Mouse (Mus musculus): ENCODE measurements around the gene Ttll11.

The Ttll11 gene

DNA sequence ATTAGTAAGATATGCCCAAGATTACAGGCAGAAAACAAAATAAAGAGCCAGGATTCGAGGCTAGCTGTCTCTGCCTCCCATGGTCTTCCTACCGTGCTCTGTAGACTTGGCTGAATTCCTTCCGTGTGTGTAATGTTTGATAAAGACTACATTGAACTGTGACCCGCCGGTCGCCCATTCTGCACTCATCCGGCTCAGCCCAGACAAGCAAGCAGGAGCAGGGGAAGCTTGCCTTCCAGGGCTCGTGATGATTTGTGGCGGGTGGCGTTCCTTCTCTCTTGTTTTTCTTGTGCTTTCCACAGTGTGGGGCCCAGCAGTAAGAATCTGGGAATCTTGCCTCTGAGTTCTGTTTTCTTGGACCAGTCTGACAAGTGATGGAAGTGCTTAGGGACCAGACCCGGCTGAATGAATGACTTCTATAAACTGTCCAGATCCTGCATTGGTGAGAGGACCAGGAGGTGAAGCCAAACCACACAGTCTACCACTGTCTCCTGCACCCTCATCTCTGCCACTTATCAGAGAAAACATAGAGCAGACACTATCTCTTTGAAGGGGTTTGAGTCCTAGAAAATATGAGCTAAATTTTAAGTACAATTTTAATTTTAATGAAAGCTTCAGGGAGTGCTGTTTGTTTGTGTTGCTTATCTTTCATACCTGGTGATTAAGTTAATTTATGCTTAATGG, 146.8 kb downstream of the Ttll11 start:
- no peak for DNase-seq (ENCODE audit: extremely low spot score, low read depth, low spot score)

DNA sequence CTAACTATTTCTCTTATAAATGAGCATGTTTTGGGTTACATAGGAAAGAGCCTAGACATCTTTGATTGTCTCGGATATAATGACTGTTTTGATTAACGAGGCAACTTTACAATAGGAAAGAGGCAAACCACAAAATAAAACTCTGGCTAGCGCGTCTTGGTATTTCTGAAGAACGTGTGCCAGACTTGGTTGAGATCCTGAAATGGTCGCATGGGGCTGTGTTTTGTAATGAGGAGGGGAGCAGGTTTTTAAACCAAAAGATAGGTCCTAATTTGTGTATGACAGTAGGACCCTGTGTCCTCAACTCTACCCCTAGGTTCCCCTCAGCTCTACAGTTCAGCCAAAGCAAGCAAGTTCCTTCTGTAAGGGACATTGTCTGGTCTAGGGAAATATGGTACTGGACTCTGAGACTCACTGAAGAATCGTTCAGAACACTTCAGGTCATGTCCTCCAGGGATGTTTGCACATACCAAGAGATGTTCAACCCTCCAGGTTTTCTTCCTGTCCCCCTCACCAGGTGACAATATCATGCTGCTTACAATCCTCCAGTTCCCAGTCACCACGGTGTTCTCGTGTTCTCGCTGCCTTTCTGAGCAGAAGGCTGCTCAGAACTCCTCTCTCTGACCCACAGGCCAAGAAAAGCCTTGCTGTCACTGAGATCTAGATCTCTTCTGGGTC, 147.7 kb downstream of the Ttll11 start:
- DNase-seq (ENCODE audit: extremely low spot score, low read depth, low spot score) = no peak

DNA sequence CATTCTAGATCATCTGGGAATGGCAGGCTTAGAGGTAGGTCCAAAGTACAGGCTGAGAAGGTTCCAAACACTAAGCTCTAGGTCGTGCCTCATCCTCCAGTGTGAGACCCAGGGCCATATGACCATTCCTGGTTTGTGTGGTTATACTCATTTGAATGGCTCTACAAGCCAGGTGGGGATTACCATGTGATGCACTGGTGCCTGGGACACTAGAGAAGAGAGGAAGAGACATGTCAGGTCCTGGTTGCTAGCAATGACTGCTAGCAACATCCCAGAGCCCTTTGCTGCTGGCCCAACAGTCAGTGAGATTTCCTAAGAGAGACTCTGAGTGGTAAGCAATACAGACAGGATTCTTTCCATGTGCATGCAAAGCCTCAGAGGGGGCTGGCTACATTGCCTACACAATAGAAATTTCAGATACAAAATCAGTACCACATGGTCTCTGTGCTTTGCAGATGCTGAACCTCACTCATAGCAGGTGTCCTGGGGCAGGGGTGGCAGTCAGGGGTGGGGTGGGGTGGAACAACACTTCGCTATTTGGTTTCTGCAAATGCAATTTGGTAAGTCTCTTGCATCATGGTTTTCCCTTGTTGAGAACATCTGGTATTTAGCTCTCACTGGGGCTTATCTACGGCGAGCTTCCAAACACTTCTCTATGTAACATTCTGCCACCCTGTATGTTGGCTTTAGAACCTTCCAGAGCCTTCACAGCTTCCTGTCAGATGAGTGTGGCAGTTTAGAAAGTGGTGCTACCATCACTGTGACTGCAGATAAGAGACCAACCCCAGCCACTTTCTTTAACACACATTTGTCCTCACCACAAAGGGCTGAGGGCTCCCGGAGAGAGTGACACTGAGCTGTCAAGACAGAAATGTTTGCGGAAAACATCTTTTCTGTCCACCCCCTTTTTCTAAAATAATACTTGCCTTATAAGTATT, 148.5 kb downstream of the Ttll11 start:
- no peak for DNase-seq (ENCODE audit: extremely low spot score, low read depth, low spot score)

DNA sequence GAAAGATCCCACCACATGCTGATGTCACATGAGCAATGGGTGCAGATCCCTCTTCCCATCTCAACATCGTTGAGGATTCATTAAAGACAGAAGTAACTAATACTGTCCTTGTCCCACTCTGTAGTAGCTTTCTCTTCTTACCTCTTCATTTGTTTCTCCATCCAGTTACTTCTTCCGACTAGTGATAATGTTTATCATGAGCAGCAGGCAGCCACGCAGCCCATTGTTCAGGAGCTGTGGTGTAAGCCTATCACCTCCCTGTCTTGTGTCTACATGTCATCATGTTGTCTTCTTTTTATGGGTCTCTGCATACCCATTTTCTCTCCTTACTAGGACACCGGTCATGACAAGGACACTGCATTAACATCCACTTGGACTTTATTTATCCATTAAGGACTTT, 150.6 kb downstream of the Ttll11 start:
- no peak for DNase-seq (ENCODE audit: extremely low spot score, low read depth, low spot score)

DNA sequence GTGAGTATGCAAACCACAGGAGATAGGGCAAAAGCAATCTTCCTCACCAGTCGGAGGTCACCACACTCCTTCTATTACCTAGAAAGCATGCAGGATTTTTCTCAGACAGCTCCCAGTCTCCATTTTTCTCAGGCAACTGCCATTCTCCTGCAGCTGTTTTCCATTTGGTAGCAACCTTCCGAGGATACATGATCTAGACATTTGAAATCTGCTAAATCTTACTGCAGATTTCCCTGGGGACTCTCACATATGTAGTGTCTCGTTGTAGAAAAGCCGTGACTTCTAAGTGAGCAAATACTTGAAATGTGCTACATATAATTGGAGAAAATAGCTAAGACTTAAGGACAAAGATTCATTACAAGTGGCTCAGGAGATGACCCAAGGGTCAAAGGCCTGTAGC, 151.8 kb downstream of the Ttll11 start:
- no peak for DNase-seq (ENCODE audit: extremely low spot score, low read depth, low spot score)

GRCm38 (mm10) chr2:35825157-35825556, 154.6 kb downstream of the Ttll11 start:
- no peak for DNase-seq (ENCODE audit: extremely low spot score, low read depth, low spot score)

DNA sequence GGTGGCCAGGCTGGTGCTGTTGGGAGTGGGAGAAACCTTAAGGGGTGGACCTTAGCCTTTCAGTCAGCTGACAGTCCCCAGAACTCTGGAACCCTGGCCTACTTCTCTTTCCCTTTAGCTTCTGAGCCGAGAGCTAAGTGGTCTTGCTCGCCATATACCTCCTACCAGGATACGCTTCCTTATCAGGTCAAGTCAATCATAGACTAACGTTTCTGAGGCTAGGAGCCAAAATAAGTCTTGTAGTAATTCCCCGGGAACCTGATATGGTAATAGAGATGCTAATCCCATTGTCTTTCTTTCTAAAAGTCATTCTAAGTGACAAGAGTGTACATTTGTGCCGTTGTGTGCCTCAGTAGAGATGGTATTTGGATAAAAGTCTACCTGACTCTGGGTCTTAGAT, 156.1 kb downstream of the Ttll11 start:
- DNase-seq (ENCODE audit: extremely low spot score, low read depth, low spot score) = no peak

- no peak for DNase-seq (ENCODE audit: extremely low spot score, low read depth, low spot score)
Measured at GRCm38 (mm10) chr2:35818883-35819282, 160.8 kb downstream of the Ttll11 start.

GRCm38 (mm10) chr2:35816056-35816661, 163.6 kb downstream of the Ttll11 start:
- DNase-seq (ENCODE audit: extremely low spot score, low read depth, low spot score) = no peak

DNA sequence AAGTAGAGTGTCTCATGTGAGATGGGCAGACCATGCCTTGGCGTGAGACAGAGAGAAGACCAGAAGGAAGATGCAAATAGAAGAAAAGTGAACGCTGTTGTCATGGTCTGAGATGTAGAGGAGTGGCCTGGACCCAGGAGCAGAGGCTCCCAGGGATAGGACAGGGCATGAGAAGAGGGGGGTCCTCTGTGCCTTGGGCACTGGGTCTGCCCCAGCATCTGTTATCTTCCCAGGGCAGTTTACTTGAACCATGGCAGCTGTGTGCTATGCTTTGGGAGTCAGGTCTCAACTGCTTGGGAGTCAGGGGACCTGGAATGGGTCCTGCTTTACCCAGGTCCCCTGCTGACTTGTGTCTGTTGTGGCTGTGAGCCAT, 167.2 kb downstream of the Ttll11 start:
- DNase-seq (ENCODE audit: extremely low spot score, low read depth, low spot score) = no peak

DNA sequence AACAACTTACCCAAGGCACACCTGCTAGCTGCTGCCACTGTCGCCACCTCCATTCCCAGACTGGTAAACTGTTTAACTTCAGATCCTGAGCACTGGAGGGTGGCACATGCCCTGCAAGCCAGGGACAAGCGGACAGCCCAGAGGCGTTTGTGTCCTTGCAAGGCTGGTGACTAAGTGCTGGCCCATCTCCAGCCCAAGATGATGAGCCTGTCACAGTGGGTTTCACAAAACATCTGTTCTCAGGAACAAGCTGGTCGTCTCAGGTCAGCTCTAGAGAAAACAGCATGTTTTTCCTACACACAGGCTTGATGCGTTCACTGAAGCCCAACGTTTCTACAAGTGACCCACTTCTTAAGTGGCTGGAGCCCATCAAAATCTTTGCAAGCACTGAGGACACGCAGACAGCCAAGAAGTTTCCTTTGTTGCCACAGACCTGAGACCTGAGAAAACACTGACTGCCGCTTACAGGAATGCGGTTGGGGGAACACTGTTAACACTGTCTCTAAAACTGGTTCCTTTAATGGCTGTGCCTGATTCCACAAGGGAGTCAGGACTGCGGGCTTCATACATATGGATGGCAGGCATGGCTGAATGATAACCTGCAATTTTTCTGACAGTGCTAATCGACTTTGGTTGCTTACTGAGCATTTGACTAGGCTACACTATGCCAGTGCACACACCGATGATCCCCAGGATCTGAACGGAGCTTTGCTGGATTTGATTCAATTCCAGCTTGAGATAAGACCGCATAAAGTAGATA, 167.7 kb downstream of the Ttll11 start:
- DNase-seq (ENCODE audit: extremely low spot score, low read depth, low spot score) = no peak

DNA sequence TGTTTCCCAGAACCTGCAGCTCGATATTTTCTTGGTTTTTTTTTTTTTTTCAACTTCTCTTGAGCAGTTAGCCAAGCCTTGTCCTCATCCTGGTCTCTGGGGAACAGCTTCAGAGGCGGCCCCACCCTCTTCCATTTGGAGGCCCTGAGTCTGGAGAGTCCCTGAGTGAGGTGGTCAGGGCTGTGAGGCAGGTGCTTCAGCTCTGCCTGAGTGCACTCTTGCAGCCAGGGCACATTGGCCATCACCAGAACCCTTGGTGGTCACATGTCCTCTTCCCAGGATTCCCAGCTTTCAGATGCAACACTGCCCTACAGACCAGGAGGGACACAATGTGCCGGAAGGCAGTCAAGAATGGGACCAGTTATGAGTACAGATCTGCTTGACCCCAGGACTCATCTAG, 169.7 kb downstream of the Ttll11 start:
- no peak for DNase-seq (ENCODE audit: extremely low spot score, low read depth, low spot score)

DNA sequence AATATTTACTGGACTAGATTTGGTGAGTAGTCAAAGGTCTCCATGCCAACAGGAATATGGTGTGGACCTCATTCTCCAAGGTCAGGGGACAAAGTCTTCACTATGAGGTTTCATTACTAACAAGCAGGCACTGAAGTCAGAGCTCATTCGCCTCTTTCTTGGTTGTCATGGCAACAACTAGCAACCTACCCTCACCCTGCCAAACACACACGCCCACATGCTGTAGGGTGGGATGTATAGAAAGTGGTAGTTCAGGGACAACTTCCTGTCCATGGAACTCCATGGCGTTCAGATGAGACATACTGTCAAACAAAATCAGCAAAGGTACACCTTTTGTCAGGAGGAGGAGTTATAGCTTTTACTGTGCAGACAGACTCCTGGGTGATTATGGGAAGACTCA, 170.6 kb downstream of the Ttll11 start:
- DNase-seq (ENCODE audit: extremely low spot score, low read depth, low spot score) = no peak

DNA sequence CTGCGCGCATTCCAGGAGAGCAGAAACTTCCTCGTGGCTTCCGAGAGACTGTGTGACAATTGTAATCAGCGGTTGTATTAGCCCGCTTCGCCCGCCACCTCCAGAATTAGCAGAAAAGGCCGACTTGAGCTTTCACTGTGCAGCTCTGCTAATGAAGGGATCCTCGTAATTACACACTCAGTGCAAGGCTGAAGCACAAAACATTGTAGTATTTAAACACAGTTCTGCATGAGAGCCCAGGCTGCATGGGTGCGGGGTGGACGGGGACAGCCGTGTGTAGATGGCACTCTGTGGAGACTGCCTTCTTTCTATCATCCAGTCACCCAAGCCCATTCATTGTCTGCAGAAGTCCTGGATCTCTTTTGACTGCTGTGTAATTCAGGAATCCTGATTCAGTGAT, 173.8 kb downstream of the Ttll11 start:
- no peak for DNase-seq (ENCODE audit: extremely low spot score, low read depth, low spot score)

DNA sequence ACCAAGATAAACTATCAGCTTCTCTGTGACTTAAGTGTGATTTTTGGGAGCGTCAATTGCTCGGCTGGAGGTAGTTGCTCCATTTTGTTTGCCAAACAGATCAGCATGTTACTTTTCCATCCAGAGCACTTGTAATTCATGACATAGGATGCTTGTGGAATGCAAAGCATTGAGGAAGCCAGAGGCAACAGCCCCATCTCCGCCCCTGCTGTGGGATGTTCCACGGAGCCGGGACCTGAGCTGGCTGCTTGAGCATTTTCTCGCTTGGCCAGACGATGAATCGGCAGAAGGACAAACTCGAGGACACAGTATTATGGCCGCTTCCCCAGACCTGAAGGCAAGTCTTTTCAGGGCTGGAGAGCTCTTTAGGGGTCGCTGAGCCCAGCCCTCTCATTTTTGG, 176.6 kb downstream of the Ttll11 start:
- DNase-seq (ENCODE audit: extremely low spot score, low read depth, low spot score) = no peak

GRCm38 (mm10) chr2:35801759-35802158, 178.0 kb downstream of the Ttll11 start:
- DNase-seq (ENCODE audit: extremely low spot score, low read depth, low spot score) = no peak

GRCm38 (mm10) chr2:35799073-35799472, 180.6 kb downstream of the Ttll11 start:
- DNase-seq (ENCODE audit: extremely low spot score, low read depth, low spot score) = no peak

DNA sequence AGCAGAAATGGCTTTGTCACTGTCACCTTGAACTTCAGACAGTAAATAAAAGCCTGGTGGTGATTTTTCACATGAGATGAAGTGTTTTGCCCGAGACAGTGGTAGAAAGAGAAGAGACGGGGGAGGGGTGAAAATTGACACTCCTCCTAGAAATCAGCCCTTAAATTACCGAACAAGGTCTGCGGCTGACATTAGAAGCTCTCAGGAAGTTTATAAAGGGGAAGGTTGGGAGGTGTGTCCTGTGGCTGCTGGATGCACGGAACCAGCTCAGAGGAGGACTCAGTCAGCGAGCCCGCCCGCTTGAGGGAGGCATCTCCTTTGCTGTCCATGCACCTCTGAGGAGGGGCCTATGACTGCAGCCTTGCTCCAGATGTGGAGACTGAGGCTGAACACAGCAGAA, 181.7 kb downstream of the Ttll11 start:
- DNase-seq (ENCODE audit: extremely low spot score, low read depth, low spot score) = no peak

- DNase-seq (ENCODE audit: extremely low spot score, low read depth, low spot score) = no peak
Measured at GRCm38 (mm10) chr2:35789362-35790326, 190.1 kb downstream of the Ttll11 start.

DNA sequence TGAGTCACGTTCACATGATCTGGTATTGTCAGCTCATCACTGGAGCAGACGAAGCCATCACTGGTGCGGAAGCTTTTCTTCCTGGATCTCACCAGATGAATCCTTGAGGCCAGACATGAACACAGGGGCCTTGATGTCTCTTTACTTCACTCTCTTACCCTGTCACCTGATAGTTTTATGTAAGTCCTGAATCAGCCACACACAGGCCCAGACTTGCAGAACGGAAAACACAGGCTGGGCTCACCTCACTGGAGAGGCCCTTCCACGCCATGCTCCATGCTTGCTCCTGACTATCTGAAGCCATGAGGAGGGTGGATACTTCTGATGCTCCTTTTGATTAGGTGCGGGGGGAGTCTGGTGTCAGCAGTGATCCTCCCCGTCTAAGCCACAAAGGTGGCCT, 193.8 kb downstream of the Ttll11 start:
- DNase-seq (ENCODE audit: extremely low spot score, low read depth, low spot score) = no peak
